Mouse (Mus musculus) hindbrain, embryonic 14.5 days (tissue): ENCODE data around the gene Mrm1. TPM values are rescaled to one million over a fixed set of nuclear protein-coding genes. Genes with fewer than 3 reads are reported as not detected.

Experiments
- ATAC-seq: fragments of 200-750 bp; cut with Nextera tagmentation; 2 replicates; pipeline ENCODE4 v1.8.0; 2017; ENCODE audit warnings: moderate number of reproducible peaks, mild to moderate bottlenecking, moderate TSS enrichment, moderate library complexity; ENCODE audit not compliant: low FRiP score
- DNase-seq: peaks from one replicate; pipeline ENCODE4 v3.0.0-alpha.2; 2015; ENCODE audit warnings: low spot score
- H3K27ac ChIP-seq: fragments of 300-500 bp; sonication (generic); 2 replicates; pipeline ENCODE4 v1.5.1; 2014; ENCODE audit warnings: mild to moderate bottlenecking, moderate library complexity
- H3K27me3 ChIP-seq: fragments of 300-500 bp; sonication (generic); 2 replicates; pipeline ENCODE4 v1.6.1; 2014; ENCODE audit warnings: mild to moderate bottlenecking, low read length, mixed read lengths; ENCODE audit not compliant: control insufficient read depth, insufficient read depth
- H3K36me3 ChIP-seq: fragments of 300-500 bp; sonication (generic); replicated peaks from 2 replicates; pipeline ENCODE4 v1.6.1; 2014; ENCODE audit not compliant: control insufficient read depth, insufficient read depth
- H3K4me1 ChIP-seq: fragments of 300-500 bp; sonication (generic); replicated peaks from 2 replicates; pipeline ENCODE4 v1.6.1; 2014; ENCODE audit warnings: antibody characterized with exemption, low read length, mixed read lengths; ENCODE audit not compliant: control insufficient read depth, insufficient read depth
- H3K4me2 ChIP-seq: fragments of 300-500 bp; sonication (generic); replicated peaks from 2 replicates; pipeline ENCODE4 v1.6.1; 2014; ENCODE audit warnings: mild to moderate bottlenecking, moderate library complexity
- H3K4me3 ChIP-seq: fragments of 300-500 bp; sonication (generic); replicated peaks from 2 replicates; pipeline ENCODE4 v1.5.1; 2014; ENCODE audit warnings: mild to moderate bottlenecking, low read length
- H3K9ac ChIP-seq: fragments of 300-500 bp; sonication (generic); 2 replicates; pipeline ENCODE4 v1.6.1; 2014
- H3K9me3 ChIP-seq: fragments of 300-500 bp; sonication (generic); 2 replicates; pipeline ENCODE4 v1.6.1; 2016; ENCODE audit warnings: low read length; ENCODE audit not compliant: control insufficient read depth
- WGBS: fragments of 180-500 bp; shearing (Covaris S2); extraction: QIAGEN DNeasy Blood & Tissue Kit; methylation state at CpG from one replicate; pipeline ENCODE4 v1.1.7; 2014; 5-methylcytosine and 5-hydroxymethylcytosine counted together
- polyA plus RNA-seq: library from polyadenylated mRNA; unstranded; fragments of >200 nt; fragmentation: Nextera tagmentation; extraction: Ambion mirVana; gene quantifications from 2 replicates; pipeline ENCODE4 v1.2.1, GENCODE M21; 2014

The Mrm1 gene
- polyA plus RNA-seq, 1 experiment from 2014 or later = 12.2 TPM

- Histone ChIP-seq H3K9me3 (no peaks in the 10 kb centered on the region), H3K9ac (no peak overlapping the region), H3K4me3 (no peak overlapping the region), H3K4me1 (peaks cover 15% of the 10 kb centered on the region), H3K36me3 (no peaks in the 10 kb centered on the region), H3K4me2 (no peak overlapping the region), H3K27me3 (no peaks in the 10 kb centered on the region), H3K27ac (no peak overlapping the region)
- DNase-seq (no peak), ATAC-seq (no peak; the same call in 1 of the 2 replicates)
- WGBS = 45% methylated on average over 6 of the region's 6 CpGs
Observed at GRCm38 (mm10) chr11:84790383-84790782, 28.9 kb downstream of the Mrm1 start.

- H3K27ac ChIP-seq = no peak overlapping the region
- peak; percentile 55 for DNase-seq
- H3K9me3 ChIP-seq = no peaks in the 10 kb centered on the region
- H3K36me3 ChIP-seq = no peaks in the 10 kb centered on the region
- H3K27me3 ChIP-seq = no peaks in the 10 kb centered on the region
- H3K9ac ChIP-seq = no peak overlapping the region
- 2% methylated on average over 19 of the region's 19 CpGs for WGBS
- peak overlapping the region; percentile 32 for H3K4me2 ChIP-seq
- H3K4me3 ChIP-seq = no peak overlapping the region
- H3K4me1 ChIP-seq = peaks cover 20% of the 10 kb centered on the region
- ATAC-seq = peak; percentile 75; the same call in 1 of the 2 replicates
Observed at GRCm38 (mm10) chr11:84780143-84780870, 39.0 kb downstream of the Mrm1 start.

GRCm38 (mm10) chr11:84775560-84775959 is 43.8 kb downstream of the Mrm1 start:
- H3K27me3 ChIP-seq = no peaks in the 10 kb centered on the region
- H3K9me3 ChIP-seq = no peaks in the 10 kb centered on the region
- H3K36me3 ChIP-seq = no peaks in the 10 kb centered on the region
- no peak overlapping the region for H3K4me3 ChIP-seq
- H3K9ac ChIP-seq = no peak overlapping the region
- H3K27ac ChIP-seq = peak overlapping the region; percentile 76
- WGBS = under 1% methylated on average over 4 of the region's 4 CpGs
- ATAC-seq (peak; percentile 52; the same call in 1 of the 2 replicates), DNase-seq (peak; percentile 74)
- peaks cover 45% of the 10 kb centered on the region for H3K4me1 ChIP-seq
- H3K4me2 ChIP-seq = no peak overlapping the region

DNA sequence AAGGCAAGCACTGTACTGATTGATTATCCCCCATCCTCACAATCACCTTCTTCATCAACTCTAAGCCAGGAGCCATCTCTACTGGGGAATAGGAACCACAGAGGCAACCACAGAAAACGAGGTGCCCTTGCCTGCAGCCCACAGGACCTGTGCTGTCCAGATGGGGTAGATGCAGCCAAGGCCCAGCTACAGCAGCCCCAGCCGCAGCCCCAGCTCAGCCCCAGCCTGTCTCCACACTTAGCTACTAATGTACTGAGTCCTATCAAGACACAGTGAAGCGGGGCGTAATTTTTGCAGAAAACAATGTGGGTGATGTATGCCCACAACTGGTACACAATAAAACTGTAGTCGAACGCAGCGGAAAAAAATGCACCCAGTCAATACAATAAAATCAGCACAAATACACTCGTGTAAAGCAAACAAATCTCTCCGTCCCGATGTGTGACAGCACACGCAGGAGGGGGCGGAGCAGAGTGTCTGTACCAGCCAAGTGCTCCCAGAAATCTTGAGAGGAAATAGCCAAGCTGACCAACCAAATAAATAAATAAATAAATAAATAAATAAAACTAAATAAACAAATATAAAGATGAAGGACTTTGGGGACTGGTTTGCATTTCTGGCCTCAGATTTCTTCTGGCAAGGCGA is 44.3 kb downstream of the Mrm1 start:
- ATAC-seq (0 out of 2 replicates have a peak, but pooled peaks have one; percentile 32), DNase-seq (no peak)
- peak overlapping the region; percentile 76 for H3K27ac ChIP-seq
- no peaks in the 10 kb centered on the region for H3K9me3 ChIP-seq
- no peaks in the 10 kb centered on the region for H3K27me3 ChIP-seq
- H3K4me1 ChIP-seq = peaks cover 39% of the 10 kb centered on the region
- 29% methylated on average over 13 of the region's 13 CpGs for whole genome bisulfite sequencing
- H3K4me3 ChIP-seq = no peak overlapping the region
- no peaks in the 10 kb centered on the region for H3K36me3 ChIP-seq
- no peak overlapping the region for H3K9ac ChIP-seq
- no peak overlapping the region for H3K4me2 ChIP-seq

DNA sequence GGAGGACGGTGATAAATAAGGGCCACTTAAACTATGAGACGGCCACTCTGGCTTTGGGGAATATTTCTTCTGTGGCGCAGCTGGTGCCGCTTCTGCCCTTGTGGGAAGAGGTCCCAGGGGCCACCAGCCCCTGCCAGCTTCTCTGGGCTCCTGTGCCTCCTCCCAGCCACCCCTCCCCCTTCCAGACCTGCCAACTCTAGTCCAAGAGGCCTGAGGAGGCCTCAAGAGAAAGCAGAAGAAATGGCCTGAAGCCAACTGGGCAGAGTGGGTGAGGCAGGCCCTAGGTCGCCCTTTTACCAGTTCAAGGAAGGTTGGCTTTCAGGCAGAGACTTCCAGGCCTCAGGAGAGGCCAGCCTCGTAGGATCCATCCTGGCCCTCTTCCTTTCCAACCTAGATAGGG is 51.4 kb downstream of the Mrm1 start:
- ATAC-seq (no peak), DNase-seq (no peak)
- Histone ChIP-seq H3K4me3 (no peak overlapping the region), H3K4me1 (peaks cover 47% of the 10 kb centered on the region), H3K27ac (peak overlapping the region; percentile 46; the same call in 1 of the 2 replicates), H3K27me3 (no peaks in the 10 kb centered on the region), H3K36me3 (no peaks in the 10 kb centered on the region), H3K9ac (no peak overlapping the region), H3K9me3 (no peaks in the 10 kb centered on the region), H3K4me2 (no peak overlapping the region)
- WGBS = 44% methylated on average over 6 of the region's 6 CpGs

DNA sequence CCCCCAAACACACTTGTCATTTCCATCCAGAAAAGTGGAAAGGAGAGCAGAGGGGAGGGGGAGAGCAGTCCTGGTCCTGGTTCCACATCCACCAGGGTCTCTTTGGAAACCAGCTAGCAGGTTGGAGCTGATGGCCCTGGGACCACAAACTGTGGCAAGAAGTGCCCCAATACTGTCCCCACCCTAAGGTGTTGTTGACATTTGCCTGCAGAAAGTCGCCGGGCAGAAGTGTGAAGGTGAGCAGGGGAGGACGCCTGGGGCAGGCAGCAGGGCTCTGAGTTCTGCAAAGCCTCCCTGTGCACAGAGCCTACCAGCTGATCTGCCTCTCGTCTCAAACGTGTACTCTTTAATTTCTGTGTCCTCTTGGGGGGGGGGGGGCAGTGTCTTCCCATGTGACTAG is 54.2 kb downstream of the Mrm1 start:
- H3K9ac ChIP-seq = no peak overlapping the region
- H3K4me2 ChIP-seq = no peak overlapping the region
- H3K9me3 ChIP-seq = no peaks in the 10 kb centered on the region
- DNase-seq = no peak
- H3K4me3 ChIP-seq = no peak overlapping the region
- H3K4me1 ChIP-seq = peaks cover 50% of the 10 kb centered on the region
- WGBS = 29% methylated on average over 5 of the region's 5 CpGs
- H3K27ac ChIP-seq = peak overlapping the region; percentile 43; the same call in 1 of the 2 replicates
- no peaks in the 10 kb centered on the region for H3K27me3 ChIP-seq
- ATAC-seq = no peak
- H3K36me3 ChIP-seq = no peaks in the 10 kb centered on the region

DNA sequence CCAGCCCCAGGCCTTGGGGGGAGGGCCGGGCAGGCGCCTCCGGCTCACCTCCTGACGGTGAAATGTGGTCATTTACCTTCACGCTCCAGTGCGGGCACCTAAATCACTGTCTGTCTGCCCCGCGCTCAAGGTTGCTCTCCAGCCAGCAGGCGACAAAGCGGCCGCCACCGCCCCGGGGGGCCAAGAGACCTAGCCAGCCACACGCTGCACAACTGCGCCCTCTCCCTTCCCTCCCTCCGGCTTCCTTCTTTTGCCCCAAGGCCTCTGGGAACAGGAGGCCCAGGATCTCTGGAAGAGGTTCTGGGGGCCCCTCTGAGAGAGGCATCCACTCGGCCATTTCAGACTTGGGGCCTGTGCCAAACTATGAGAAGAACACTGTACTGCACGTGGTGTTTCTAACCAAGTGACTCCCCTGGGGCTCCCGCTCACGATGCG is 54.8 kb downstream of the Mrm1 start:
- Histone ChIP-seq H3K9me3 (no peaks in the 10 kb centered on the region), H3K9ac (no peak overlapping the region), H3K4me1 (peaks cover 56% of the 10 kb centered on the region), H3K4me2 (peak overlapping the region; percentile 38), H3K4me3 (no peak overlapping the region), H3K36me3 (no peaks in the 10 kb centered on the region), H3K27ac (peak overlapping the region; percentile 45; the same call in 1 of the 2 replicates), H3K27me3 (no peaks in the 10 kb centered on the region)
- WGBS = under 1% methylated on average over 21 of the region's 21 CpGs
- DNase-seq (no peak), ATAC-seq (no peak)

GRCm38 (mm10) chr11:84764116-84764515 is 55.2 kb downstream of the Mrm1 start:
- no peaks in the 10 kb centered on the region for H3K27me3 ChIP-seq
- H3K9me3 ChIP-seq = no peaks in the 10 kb centered on the region
- H3K4me1 ChIP-seq = peaks cover 57% of the 10 kb centered on the region
- no peak for DNase-seq
- no peak overlapping the region for H3K4me3 ChIP-seq
- no peak for ATAC-seq
- H3K36me3 ChIP-seq = no peaks in the 10 kb centered on the region
- H3K4me2 ChIP-seq = peak overlapping the region; percentile 38; the same call in 1 of the 2 replicates
- 12% methylated on average over 7 of the region's 8 CpGs for WGBS
- no peak overlapping the region for H3K9ac ChIP-seq
- peak overlapping the region; percentile 45; the same call in 1 of the 2 replicates for H3K27ac ChIP-seq
